Mouse (Mus musculus) heart, embryonic 16.5 days (tissue): ENCODE results near the gene Vezt. TPM values are rescaled to one million over a fixed set of nuclear protein-coding genes. Genes with fewer than 3 reads are reported as not detected.
A peak's percentile ranks its signal among the peaks of the same experiment; 100 is the strongest.

Experiments
- ATAC-seq: fragments of 200-750 bp; cut with Nextera tagmentation; replicated peaks from 2 replicates; pipeline ENCODE4 v1.8.0; 2017; ENCODE audit warnings: moderate number of reproducible peaks; ENCODE audit not compliant: insufficient read depth, low FRiP score; ENCODE audit errors: extremely low read depth
- H3K27ac ChIP-seq: fragments of 300-500 bp; sonication (generic); 2 replicates; pipeline ENCODE4 v1.5.1; 2014; ENCODE audit warnings: mild to moderate bottlenecking, low read length, control low read depth, moderate library complexity
- H3K27me3 ChIP-seq: fragments of 300-500 bp; sonication (generic); 2 replicates; pipeline ENCODE4 v1.6.1; 2014; ENCODE audit warnings: low read length, mixed read lengths; ENCODE audit not compliant: control insufficient read depth, insufficient read depth
- H3K36me3 ChIP-seq: fragments of 300-500 bp; sonication (generic); 2 replicates; pipeline ENCODE4 v1.6.1; 2014; ENCODE audit not compliant: control insufficient read depth, insufficient read depth
- H3K4me1 ChIP-seq: fragments of 300-500 bp; sonication (generic); 2 replicates; pipeline ENCODE4 v1.6.1; 2014; ENCODE audit warnings: low read length, mixed read lengths; ENCODE audit not compliant: control insufficient read depth, insufficient read depth
- H3K4me2 ChIP-seq: fragments of 300-500 bp; sonication (generic); 2 replicates; pipeline ENCODE4 v1.6.1; 2014; ENCODE audit warnings: low read depth, mild to moderate bottlenecking, control low read depth, low read length
- H3K4me3 ChIP-seq: fragments of 300-500 bp; sonication (generic); 2 replicates; pipeline ENCODE4 v1.5.1; 2014; ENCODE audit warnings: mild to moderate bottlenecking, control low read depth, low read length
- H3K9ac ChIP-seq: fragments of 300-500 bp; sonication (generic); 2 replicates; pipeline ENCODE4 v1.6.1; 2014; ENCODE audit warnings: low read length, control low read depth
- H3K9me3 ChIP-seq: fragments of 300-500 bp; sonication (generic); replicated peaks from 2 replicates; pipeline ENCODE4 v1.6.1; 2016; ENCODE audit warnings: low read length; ENCODE audit not compliant: control insufficient read depth
- WGBS: fragments of 180-500 bp; shearing (Covaris S2); extraction: QIAGEN DNeasy Blood & Tissue Kit; methylation state at CpG from one replicate; pipeline ENCODE4 v1.1.7; 2014; 5-methylcytosine and 5-hydroxymethylcytosine counted together
- polyA plus RNA-seq: library from polyadenylated mRNA; unstranded; fragments of >200 nt; fragmentation: Nextera tagmentation; extraction: Ambion mirVana; gene quantifications from 2 replicates; pipeline ENCODE4 v1.2.1, GENCODE M21; 2015

Vezt gene
- polyA plus RNA-seq, 1 experiment from 2014 or later = 22.5 TPM

DNA sequence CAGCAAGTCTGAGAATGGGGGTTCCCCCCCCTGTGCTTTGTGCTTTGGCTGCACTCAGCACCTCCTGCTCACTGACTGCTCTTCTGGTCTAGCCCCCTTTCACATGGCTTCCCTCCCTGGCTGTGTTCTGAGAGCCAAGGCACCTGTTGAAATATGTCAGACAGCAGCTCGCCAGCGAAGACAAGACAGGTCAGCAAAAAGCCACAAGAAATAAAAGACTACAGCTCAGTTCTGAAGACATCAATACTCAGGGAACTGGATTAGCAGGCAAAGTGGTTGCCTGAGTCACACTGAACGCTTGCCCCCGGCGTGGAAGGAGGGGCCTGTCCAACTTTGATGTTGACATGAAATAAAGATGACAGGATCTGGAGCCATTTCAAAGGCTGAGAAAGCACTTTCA, 102.8 kb downstream of the Vezt start:
- Histone ChIP-seq H3K9me3 (no peaks in the 10 kb centered on the region), H3K9ac (no peak overlapping the region), H3K27ac (peak overlapping the region; percentile 34; the same call in 1 of the 2 replicates), H3K27me3 (no peaks in the 10 kb centered on the region), H3K36me3 (no peaks in the 10 kb centered on the region), H3K4me3 (no peak overlapping the region), H3K4me1 (peaks cover 10% of the 10 kb centered on the region), H3K4me2 (no peak overlapping the region)
- peak; percentile 46 for ATAC-seq
- 31% methylated on average over 5 of the region's 5 CpGs for WGBS

DNA sequence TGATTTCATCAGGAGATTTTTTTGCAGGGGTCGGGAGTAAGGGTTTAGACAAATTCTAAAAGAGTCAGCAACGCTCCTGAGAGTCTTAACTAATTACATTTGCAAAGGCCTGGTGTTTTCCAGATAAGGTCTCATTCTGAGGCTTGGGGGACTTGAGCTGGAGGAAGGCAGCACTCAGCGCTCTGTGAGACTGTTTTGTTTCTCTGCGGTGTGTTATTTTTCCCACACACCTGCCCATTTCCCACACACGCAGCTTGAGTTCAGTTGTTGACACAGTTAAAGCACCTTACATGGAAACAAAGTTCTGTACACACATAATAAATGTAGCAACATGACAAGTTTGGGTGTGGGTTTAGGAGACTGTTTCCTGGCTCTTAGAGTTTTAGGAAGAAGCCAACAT, 103.6 kb downstream of the Vezt start:
- Histone ChIP-seq H3K36me3 (no peaks in the 10 kb centered on the region), H3K4me2 (no peak overlapping the region), H3K9ac (no peak overlapping the region), H3K27ac (no peak overlapping the region), H3K4me3 (no peak overlapping the region), H3K27me3 (no peaks in the 10 kb centered on the region), H3K9me3 (0 out of 2 replicates have a peak, but pooled peaks cover 1% of the 10 kb centered on the region), H3K4me1 (peaks cover 10% of the 10 kb centered on the region)
- ATAC-seq = no peak
- WGBS = 51% methylated on average over 5 of the region's 5 CpGs

DNA sequence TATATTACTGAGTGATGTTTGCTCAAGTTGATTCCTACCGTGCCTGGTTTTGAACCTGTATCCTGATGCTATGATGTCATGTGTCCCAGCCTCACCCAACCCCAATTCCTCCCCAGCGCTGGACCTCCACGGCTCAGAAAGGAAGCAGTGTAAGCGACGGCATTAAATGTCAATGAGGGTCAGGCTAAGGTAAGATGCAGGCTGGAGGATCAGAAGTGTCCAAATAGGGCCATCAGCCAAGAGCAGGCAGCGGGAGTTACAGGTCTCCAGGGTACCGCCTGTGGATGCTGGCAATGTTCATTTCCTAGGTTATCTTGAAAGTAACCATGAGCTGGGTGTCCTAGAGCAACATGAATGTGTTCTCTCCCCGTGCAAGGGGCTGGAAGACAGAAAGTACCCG, 104.2 kb downstream of the Vezt start:
- no peak for ATAC-seq
- Histone ChIP-seq H3K27me3 (no peaks in the 10 kb centered on the region), H3K4me2 (no peak overlapping the region), H3K9ac (no peak overlapping the region), H3K4me1 (peaks cover 10% of the 10 kb centered on the region), H3K9me3 (0 out of 2 replicates have a peak, but pooled peaks cover 3% of the 10 kb centered on the region), H3K27ac (no peak overlapping the region), H3K4me3 (no peak overlapping the region), H3K36me3 (no peaks in the 10 kb centered on the region)
- 51% methylated on average over 9 of the region's 9 CpGs for WGBS

DNA sequence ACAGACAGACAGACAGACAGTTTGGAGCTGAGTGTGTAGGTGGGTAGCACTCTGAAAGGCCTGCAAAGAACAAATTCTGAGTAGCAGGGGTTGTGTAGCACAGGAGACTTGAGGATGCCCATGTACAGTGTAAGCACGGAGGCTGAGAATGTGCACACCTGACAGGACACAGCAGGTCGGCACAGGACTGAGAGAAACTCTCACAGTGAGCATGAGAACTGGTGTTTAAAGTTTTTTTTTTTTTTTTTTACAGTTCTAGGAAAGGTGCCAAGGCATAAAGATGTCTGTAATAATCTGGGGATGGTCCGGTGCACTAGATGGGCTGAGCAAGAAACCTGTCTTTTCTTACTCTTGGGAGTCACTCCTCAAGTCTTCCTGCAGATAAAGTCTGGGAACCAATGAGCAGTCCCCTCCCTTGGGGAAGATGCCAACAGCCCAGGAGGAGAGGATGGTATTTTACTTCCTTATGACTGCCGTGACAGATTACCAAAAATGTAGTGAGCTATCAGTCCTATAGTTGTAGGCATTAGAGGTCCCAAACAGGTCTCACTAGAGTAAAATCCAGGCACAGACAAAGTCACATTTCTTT, 105.3 kb downstream of the Vezt start:
- no peak for ATAC-seq
- Histone ChIP-seq H3K9me3 (0 out of 2 replicates have a peak, but pooled peaks cover 3% of the 10 kb centered on the region), H3K4me2 (no peak overlapping the region), H3K27me3 (no peaks in the 10 kb centered on the region), H3K4me3 (no peak overlapping the region), H3K9ac (no peak overlapping the region), H3K4me1 (peaks cover 10% of the 10 kb centered on the region), H3K27ac (no peak overlapping the region), H3K36me3 (no peaks in the 10 kb centered on the region)
- WGBS = 57% methylated on average over 4 of the region's 4 CpGs

DNA sequence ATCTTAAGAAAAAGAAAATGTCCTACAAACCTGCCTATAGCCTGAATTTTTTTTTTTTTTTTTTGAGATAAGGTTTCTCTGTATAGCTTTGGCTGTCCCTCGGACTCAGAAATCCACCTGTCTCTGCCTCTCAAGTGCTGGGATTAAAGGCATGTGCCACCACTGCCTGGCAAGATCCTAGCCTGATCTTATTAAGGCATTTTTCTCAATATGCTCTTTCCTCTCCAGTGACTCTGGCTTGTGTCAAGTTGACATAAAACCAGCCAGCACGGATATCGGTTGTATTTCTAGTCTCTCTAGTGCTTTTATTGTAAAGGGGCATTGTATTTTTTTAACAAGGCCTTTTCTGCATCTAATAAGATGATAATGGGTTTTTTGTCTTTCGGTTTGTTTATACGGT, 111.0 kb downstream of the Vezt start:
- no peak overlapping the region for H3K4me3 ChIP-seq
- no peak overlapping the region for H3K9ac ChIP-seq

DNA sequence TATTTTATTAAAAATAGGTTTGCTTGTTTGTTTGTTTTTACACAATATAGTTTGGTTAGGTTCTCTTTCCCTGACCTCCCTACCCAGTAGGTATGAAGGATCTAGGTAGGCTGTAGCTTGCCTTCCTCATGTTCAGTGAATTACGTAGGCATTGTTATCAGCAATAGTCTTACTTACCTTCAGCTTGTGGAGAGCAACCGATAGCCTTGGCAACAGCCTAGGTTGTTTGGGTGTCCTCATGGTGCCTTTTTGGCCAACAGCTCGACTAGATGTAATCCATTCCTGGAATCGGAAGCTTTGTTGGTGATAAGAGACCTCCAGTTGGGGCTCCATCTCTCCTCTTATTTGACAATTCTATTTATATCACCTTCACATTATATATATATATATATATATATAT, 114.5 kb downstream of the Vezt start:
- H3K4me3 ChIP-seq = no peak overlapping the region
- peaks cover 17% of the 10 kb centered on the region for H3K4me1 ChIP-seq
- no peak overlapping the region for H3K27ac ChIP-seq
- H3K27me3 ChIP-seq = no peaks in the 10 kb centered on the region
- H3K36me3 ChIP-seq = no peaks in the 10 kb centered on the region
- no peaks in the 10 kb centered on the region for H3K9me3 ChIP-seq
- 85% methylated on average over 4 of the region's 4 CpGs for WGBS
- no peak for ATAC-seq
- no peak overlapping the region for H3K4me2 ChIP-seq
- no peak overlapping the region for H3K9ac ChIP-seq

More for the DNA sequence above, 111.0 kb downstream of the Vezt start:
- H3K4me2 ChIP-seq = no peak overlapping the region
- 0 out of 2 replicates have a peak, but pooled peaks cover 3% of the 10 kb centered on the region for H3K9me3 ChIP-seq
- no peak for ATAC-seq
- H3K27ac ChIP-seq = no peak overlapping the region
- 63% methylated on average over 5 of the region's 5 CpGs for WGBS
- no peaks in the 10 kb centered on the region for H3K27me3 ChIP-seq
- no peaks in the 10 kb centered on the region for H3K36me3 ChIP-seq
- no peaks in the 10 kb centered on the region; the same call in 1 of the 2 replicates for H3K4me1 ChIP-seq

DNA sequence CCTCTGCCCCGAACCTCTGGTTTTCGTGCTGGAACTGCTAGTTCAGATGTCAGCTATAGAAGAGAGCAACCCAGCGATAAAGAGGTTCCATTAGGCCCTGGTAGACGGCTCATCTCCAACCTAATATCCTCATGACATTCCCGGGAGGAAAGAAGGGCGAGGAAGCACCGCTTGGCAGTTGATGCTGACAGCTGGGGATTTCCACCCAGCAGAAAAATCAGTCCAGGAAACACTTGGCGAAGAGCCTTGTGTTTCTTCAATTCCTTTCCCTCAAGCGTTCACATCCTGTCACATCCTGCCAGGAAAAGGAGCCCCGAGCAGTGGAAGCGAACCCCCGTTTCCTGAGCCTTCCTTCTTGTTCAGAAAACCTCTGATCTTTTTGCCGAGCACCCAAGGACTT, 116.4 kb downstream of the Vezt start:
- Histone ChIP-seq H3K4me1 (peaks cover 17% of the 10 kb centered on the region), H3K9ac (no peak overlapping the region), H3K4me2 (peak overlapping the region; percentile 38), H3K27ac (peak overlapping the region; percentile 60), H3K27me3 (no peaks in the 10 kb centered on the region), H3K9me3 (no peaks in the 10 kb centered on the region), H3K36me3 (no peaks in the 10 kb centered on the region), H3K4me3 (no peak overlapping the region; the same call in 1 of the 2 replicates)
- ATAC-seq = peak; percentile 28; the same call in 1 of the 2 replicates
- WGBS = 37% methylated on average over 13 of the region's 13 CpGs

DNA sequence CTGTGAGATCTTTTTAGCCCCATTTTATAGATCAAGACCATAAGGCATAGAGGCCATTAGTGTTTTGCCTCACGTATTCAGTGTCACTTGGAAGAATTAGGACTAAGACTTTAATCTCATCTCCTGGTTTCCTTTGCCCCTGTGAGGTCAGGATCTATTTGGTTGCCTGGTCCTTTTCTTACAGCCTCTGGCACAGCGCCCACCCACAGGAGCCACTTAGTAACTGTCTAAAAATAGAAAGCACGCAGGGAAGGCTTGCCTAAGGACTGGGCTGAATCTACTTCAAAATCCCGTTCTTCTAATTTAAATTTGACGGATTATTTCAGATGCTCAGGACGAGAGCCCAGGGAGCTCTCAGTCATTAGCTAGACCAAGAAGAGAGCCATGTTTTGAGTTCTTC, 116.9 kb downstream of the Vezt start:
- Histone ChIP-seq H3K9me3 (no peaks in the 10 kb centered on the region), H3K36me3 (no peaks in the 10 kb centered on the region), H3K4me1 (peaks cover 17% of the 10 kb centered on the region), H3K4me2 (peak overlapping the region; percentile 38), H3K4me3 (no peak overlapping the region; the same call in 1 of the 2 replicates), H3K27me3 (no peaks in the 10 kb centered on the region), H3K27ac (peak overlapping the region; percentile 60), H3K9ac (no peak overlapping the region)
- ATAC-seq = peak; percentile 74
- WGBS = 11% methylated on average over 6 of the region's 6 CpGs

DNA sequence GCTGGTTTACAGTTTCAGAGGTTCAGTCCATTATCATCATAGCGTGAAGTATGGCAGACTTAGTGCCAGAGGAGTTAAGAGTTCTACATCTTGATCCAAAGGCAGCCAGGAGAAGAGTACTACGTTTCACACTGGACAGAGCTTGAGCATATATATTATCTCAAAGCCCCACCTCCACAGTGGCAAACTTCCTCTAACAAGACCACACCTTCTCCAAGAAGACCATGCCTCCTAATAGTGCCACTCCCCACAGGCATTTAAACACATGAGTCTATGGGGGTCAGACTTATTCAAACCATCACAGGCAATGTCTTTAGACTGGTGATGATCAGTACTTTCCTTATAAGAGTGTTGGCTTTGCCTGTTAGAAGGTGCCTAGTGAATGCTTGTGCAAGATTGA, 117.5 kb downstream of the Vezt start:
- Histone ChIP-seq H3K4me1 (peaks cover 17% of the 10 kb centered on the region), H3K9me3 (no peaks in the 10 kb centered on the region), H3K27ac (peak overlapping the region; percentile 60), H3K4me3 (no peak overlapping the region), H3K36me3 (no peaks in the 10 kb centered on the region), H3K27me3 (no peaks in the 10 kb centered on the region), H3K9ac (no peak overlapping the region), H3K4me2 (no peak overlapping the region)
- WGBS = 60% methylated on average over 2 of the region's 2 CpGs
- no peak for ATAC-seq
